Mouse (Mus musculus) limb, embryonic 12.5 days (tissue): Measurements from ENCODE around the gene Erbb3. TPM values are rescaled to one million over a fixed set of nuclear protein-coding genes. Genes with fewer than 3 reads are reported as not detected.
"Not testable (repeated sequence)": the region's sequence is repeated elsewhere in the genome, so short reads cannot be mapped to it uniquely, and the experiment has no call there.

Experiments
- ATAC-seq: fragments of 200-750 bp; cut with Nextera tagmentation; 2 replicates; pipeline ENCODE4 v1.8.0; 2017; ENCODE audit warnings: low read depth, moderate TSS enrichment; ENCODE audit not compliant: insufficient number of reproducible peaks, insufficient read depth, low FRiP score, low TSS enrichment
- H3K27ac ChIP-seq: fragments of 300-500 bp; sonication (generic); 2 replicates; pipeline ENCODE4 v1.5.1; 2016; ENCODE audit warnings: mild to moderate bottlenecking, moderate library complexity
- H3K27me3 ChIP-seq: fragments of 300-500 bp; sonication (generic); 2 replicates; pipeline ENCODE4 v1.6.1; 2016; ENCODE audit warnings: mild to moderate bottlenecking, moderate library complexity
- H3K36me3 ChIP-seq: fragments of 300-500 bp; sonication (generic); 2 replicates; pipeline ENCODE4 v1.6.1; 2016; ENCODE audit warnings: mild to moderate bottlenecking, moderate library complexity
- H3K4me1 ChIP-seq: fragments of 300-500 bp; sonication (generic); replicated peaks from 2 replicates; pipeline ENCODE4 v1.6.1; 2016
- H3K4me2 ChIP-seq: fragments of 300-500 bp; sonication (generic); 2 replicates; pipeline ENCODE4 v1.6.1; 2016; ENCODE audit warnings: mild to moderate bottlenecking, moderate library complexity
- H3K4me3 ChIP-seq: fragments of 300-500 bp; sonication (generic); replicated peaks from 2 replicates; pipeline ENCODE4 v1.5.1; 2016; ENCODE audit warnings: mild to moderate bottlenecking
- H3K9ac ChIP-seq: fragments of 300-500 bp; sonication (generic); replicated peaks from 2 replicates; pipeline ENCODE4 v1.6.1; 2016; ENCODE audit warnings: mild to moderate bottlenecking, moderate library complexity
- H3K9me3 ChIP-seq: fragments of 300-500 bp; sonication (generic); 2 replicates; pipeline ENCODE4 v1.6.1; 2016; ENCODE audit warnings: mild to moderate bottlenecking, moderate library complexity
- WGBS: fragments of 180-500 bp; shearing (Covaris S2); methylation state at CpG from one replicate; pipeline ENCODE4 v1.1.7; 2016; 5-methylcytosine and 5-hydroxymethylcytosine counted together
- polyA plus RNA-seq: library from polyadenylated mRNA; unstranded; fragments of >200 nt; fragmentation: Nextera tagmentation; extraction: Ambion mirVana; gene quantifications from 2 replicates; pipeline ENCODE4 v1.2.1, GENCODE M21; 2016

The Erbb3 gene
- 15.4 and 16.6 TPM in 2 replicates for polyA plus RNA-seq

DNA sequence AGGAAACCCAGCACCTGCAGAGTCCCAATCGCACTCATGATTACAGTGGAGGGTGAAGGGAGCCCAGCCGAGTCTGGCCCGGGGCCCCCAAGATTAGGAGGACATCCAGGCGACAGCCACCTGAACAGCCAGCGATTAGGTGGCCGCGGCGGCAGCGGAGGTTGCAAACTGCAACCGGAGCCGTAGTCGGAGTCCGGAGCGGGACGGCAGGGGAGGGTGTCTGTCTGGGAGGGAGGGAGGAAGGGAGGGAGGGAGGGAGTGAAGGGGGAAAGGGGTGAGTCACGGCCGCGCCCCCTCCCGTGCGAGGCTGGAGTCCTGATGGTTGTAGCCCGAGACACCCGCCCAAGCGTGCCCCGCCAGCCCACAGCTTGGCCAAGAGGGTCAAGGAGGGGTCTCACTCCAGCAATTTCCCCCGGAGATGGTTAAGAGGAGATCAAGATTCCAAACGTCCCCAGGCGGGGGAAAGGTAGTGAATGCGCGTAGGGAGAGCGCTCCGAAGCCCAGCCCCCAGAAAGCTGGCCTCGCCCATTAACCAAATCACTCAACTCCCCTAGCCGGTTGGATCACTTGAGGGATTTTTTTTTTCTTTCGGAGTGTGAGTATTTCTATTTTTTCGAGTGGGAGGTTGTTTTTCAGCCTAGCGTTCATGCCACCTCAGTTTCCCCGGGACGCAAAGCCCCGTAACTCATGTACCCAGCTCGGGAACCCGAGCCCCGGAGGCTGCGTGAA lies at the start of gene Erbb3:
Gene Erbb3, minus strand, starts transcription at position 189 of the 729 bp plus-strand sequence.
- Histone ChIP-seq H3K4me1 (peaks cover 29% of the 10 kb centered on the region), H3K9me3 (no peaks in the 10 kb centered on the region), H3K36me3 (no peaks in the 10 kb centered on the region), H3K27me3 (peaks cover 60% of the 10 kb centered on the region), H3K4me2 (peak within 1 kb of the TSS; percentile 98), H3K9ac (peak within 1 kb of the TSS; percentile 38), H3K27ac (peak within 1 kb of the TSS; percentile 69), H3K4me3 (peak within 1 kb of the TSS; percentile 62)
- 1% methylated on average over 43 of the region's 43 CpGs for WGBS
- ATAC-seq = peak; percentile 32; the same call in 1 of the 2 replicates

GRCm38 (mm10) chr10:128637011-128637410 lies 47.6 kb upstream of the Erbb3 start:
- no peak overlapping the region for H3K4me3 ChIP-seq
- H3K27ac ChIP-seq = no peak overlapping the region
- no peaks in the 10 kb centered on the region for H3K4me1 ChIP-seq
- H3K9ac ChIP-seq = no peak overlapping the region
- H3K36me3 ChIP-seq = peaks cover 71% of the 10 kb centered on the region
- H3K9me3 ChIP-seq = no peaks in the 10 kb centered on the region
- 32% methylated on average over 11 of the region's 11 CpGs for WGBS
- no peak overlapping the region for H3K4me2 ChIP-seq
- ATAC-seq = no peak
- no peaks in the 10 kb centered on the region for H3K27me3 ChIP-seq

- ATAC-seq = no peak
- peaks cover 67% of the 10 kb centered on the region for H3K36me3 ChIP-seq
- no peak overlapping the region for H3K4me3 ChIP-seq
Measured at GRCm38 (mm10) chr10:128636561-128636960, 47.1 kb upstream of the Erbb3 start.

GRCm38 (mm10) chr10:128635697-128636096 lies 46.2 kb upstream of the Erbb3 start:
- peaks cover 60% of the 10 kb centered on the region for H3K36me3 ChIP-seq
- H3K4me1 ChIP-seq = no peaks in the 10 kb centered on the region
- H3K4me3 ChIP-seq = no peak overlapping the region
- 95% methylated on average over 13 of the region's 13 CpGs for WGBS
- no peak overlapping the region for H3K4me2 ChIP-seq
- no peak overlapping the region for H3K27ac ChIP-seq
- no peaks in the 10 kb centered on the region for H3K9me3 ChIP-seq
- no peak overlapping the region for H3K9ac ChIP-seq
- no peaks in the 10 kb centered on the region for H3K27me3 ChIP-seq
- no peak for ATAC-seq

More at GRCm38 (mm10) chr10:128636561-128636960, 47.1 kb upstream of the Erbb3 start:
- no peak overlapping the region for H3K4me2 ChIP-seq
- 55% methylated on average over 6 of the region's 6 CpGs for WGBS
- H3K27me3 ChIP-seq = no peaks in the 10 kb centered on the region
- no peak overlapping the region for H3K9ac ChIP-seq
- no peak overlapping the region for H3K27ac ChIP-seq
- H3K4me1 ChIP-seq = no peaks in the 10 kb centered on the region
- H3K9me3 ChIP-seq = no peaks in the 10 kb centered on the region

- peaks cover 33% of the 10 kb centered on the region for H3K36me3 ChIP-seq
- no peak overlapping the region for H3K4me2 ChIP-seq
- no peak overlapping the region for H3K27ac ChIP-seq
- H3K9me3 ChIP-seq = no peaks in the 10 kb centered on the region
- WGBS = 19% methylated on average over 6 of the region's 6 CpGs
- H3K9ac ChIP-seq = no peak overlapping the region
- no peaks in the 10 kb centered on the region for H3K27me3 ChIP-seq
- ATAC-seq = no peak
- H3K4me1 ChIP-seq = no peaks in the 10 kb centered on the region
- no peak overlapping the region for H3K4me3 ChIP-seq
Measured at GRCm38 (mm10) chr10:128631571-128631970, 42.1 kb upstream of the Erbb3 start.

DNA sequence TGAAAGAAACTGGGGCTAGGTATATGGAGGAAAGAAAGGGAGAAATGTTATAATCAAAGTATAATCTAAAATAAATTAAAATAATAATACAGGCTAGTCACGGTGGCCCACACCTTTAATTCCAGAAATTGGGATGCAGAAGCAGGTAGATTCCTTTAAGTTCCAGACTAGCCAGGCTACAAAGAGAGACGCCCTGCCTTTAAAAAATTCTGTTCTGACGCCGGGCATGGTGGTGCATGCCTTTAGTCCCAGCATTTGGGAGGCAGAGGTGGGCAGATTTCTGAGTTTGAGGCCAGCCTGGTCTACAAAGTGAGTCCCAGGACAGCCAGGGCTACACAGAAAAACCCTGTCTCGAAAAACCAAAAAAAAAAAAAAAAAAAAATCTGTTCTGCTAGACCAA lies 40.9 kb upstream of the Erbb3 start:
- H3K9me3 ChIP-seq, H3K27me3 ChIP-seq, H3K4me3 ChIP-seq, ATAC-seq, H3K4me2 ChIP-seq, H3K4me1 ChIP-seq, H3K9ac ChIP-seq, H3K27ac ChIP-seq: not testable (repeated sequence)
- peaks cover 22% of the 10 kb centered on the region for H3K36me3 ChIP-seq
- WGBS = 80% methylated on average over 5 of the region's 5 CpGs

GRCm38 (mm10) chr10:128629746-128630145 lies 40.3 kb upstream of the Erbb3 start:
- Histone ChIP-seq H3K27ac (no peak overlapping the region), H3K27me3 (no peaks in the 10 kb centered on the region), H3K4me2 (no peak overlapping the region), H3K4me1 (peaks cover 6% of the 10 kb centered on the region; the same call in 1 of the 2 replicates), H3K9ac (no peak overlapping the region), H3K36me3 (peaks cover 22% of the 10 kb centered on the region), H3K4me3 (no peak overlapping the region), H3K9me3 (no peaks in the 10 kb centered on the region)
- WGBS = 81% methylated on average over 2 of the region's 2 CpGs
- no peak for ATAC-seq

GRCm38 (mm10) chr10:128627398-128628317 lies 38.2 kb upstream of the Erbb3 start:
- no peaks in the 10 kb centered on the region for H3K9me3 ChIP-seq
- no peak overlapping the region for H3K27ac ChIP-seq
- H3K4me1 ChIP-seq = peaks cover 6% of the 10 kb centered on the region; the same call in 1 of the 2 replicates
- no peak for ATAC-seq
- no peak overlapping the region for H3K4me2 ChIP-seq
- WGBS = 81% methylated on average over 10 of the region's 10 CpGs
- H3K9ac ChIP-seq = no peak overlapping the region
- H3K36me3 ChIP-seq = peaks cover 27% of the 10 kb centered on the region
- H3K4me3 ChIP-seq = no peak overlapping the region
- H3K27me3 ChIP-seq = no peaks in the 10 kb centered on the region

- peaks cover 28% of the 10 kb centered on the region for H3K36me3 ChIP-seq
- H3K9me3 ChIP-seq = no peaks in the 10 kb centered on the region
- H3K4me1 ChIP-seq = peaks cover 6% of the 10 kb centered on the region; the same call in 1 of the 2 replicates
- under 1% methylated on average over 40 of the region's 40 CpGs for WGBS
- ATAC-seq = peak; percentile 96
- H3K27me3 ChIP-seq = no peaks in the 10 kb centered on the region
- peak within 1 kb of the TSS; percentile 88 for H3K4me2 ChIP-seq
- H3K9ac ChIP-seq = peak within 1 kb of the TSS; percentile 93
- peak within 1 kb of the TSS; percentile 71 for H3K27ac ChIP-seq
- peak within 1 kb of the TSS; percentile 82 for H3K4me3 ChIP-seq
Measured at GRCm38 (mm10) chr10:128626311-128627310, 37.2 kb upstream of the Erbb3 start, which contains the start of gene Rps26. Gene Rps26, minus strand, starts transcription at chr10:128626747.

- no peak for ATAC-seq
- Histone ChIP-seq H3K9ac (peak overlapping the region; percentile 93), H3K27ac (peak overlapping the region; percentile 71), H3K27me3 (no peaks in the 10 kb centered on the region), H3K4me3 (peak overlapping the region; percentile 82), H3K36me3 (peaks cover 28% of the 10 kb centered on the region), H3K4me1 (peaks cover 6% of the 10 kb centered on the region; the same call in 1 of the 2 replicates), H3K4me2 (peak overlapping the region; percentile 88), H3K9me3 (no peaks in the 10 kb centered on the region)
- 44% methylated on average over 7 of the region's 7 CpGs for WGBS
Measured at GRCm38 (mm10) chr10:128625287-128625894, 35.9 kb upstream of the Erbb3 start.
